Mouse (Mus musculus) spleen, adult 2 months (tissue): Measurements from ENCODE around the gene Rnft2.

Experiments
- CTCF ChIP-seq: fragments of 200-500 bp; IDR thresholded peaks from 2 replicates; pipeline ENCODE4 v1.5.1; 2011; ENCODE audit warnings: mild to moderate bottlenecking, inconsistent platforms; ENCODE audit not compliant: insufficient read depth, insufficient read length, insufficient replicate concordance; ENCODE audit errors: extremely low read depth
- POLR2A ChIP-seq: fragments of 200-500 bp; IDR thresholded peaks from 2 replicates; pipeline ENCODE4 v1.6.1; 2011; ENCODE audit warnings: low read depth, low read length, inconsistent platforms

GRCm38 (mm10) chr5:118256981-118257380, 12.1 kb upstream of the Rnft2 start:
- TF ChIP-seq CTCF = no peak
- no peak for TF ChIP-seq POLR2A
